Mouse (Mus musculus) embryonic facial prominence, embryonic 11.5 days (tissue): ENCODE results near the gene Cks2. TPM values are rescaled to one million over a fixed set of nuclear protein-coding genes. Genes with fewer than 3 reads are reported as not detected.
A peak's percentile ranks its signal among the peaks of the same experiment; 100 is the strongest.
"Not testable (repeated sequence)": the region's sequence is repeated elsewhere in the genome, so short reads cannot be mapped to it uniquely, and the experiment has no call there.

Experiments
- ATAC-seq: fragments of 200-750 bp; cut with Nextera tagmentation; replicated peaks from 2 replicates; pipeline ENCODE4 v1.8.0; 2017; ENCODE audit warnings: low read depth; ENCODE audit not compliant: insufficient number of reproducible peaks, low FRiP score, low TSS enrichment
- DNase-seq: peaks from one replicate; pipeline ENCODE4 v3.0.0-alpha.2; 2015; ENCODE audit warnings: low spot score
- H3K27ac ChIP-seq: fragments of 300-500 bp; sonication (generic); replicated peaks from 2 replicates; pipeline ENCODE4 v1.5.1; 2014; ENCODE audit warnings: mild to moderate bottlenecking, low read depth, low read length, control low read depth
- H3K27me3 ChIP-seq: fragments of 300-500 bp; sonication (generic); 2 replicates; pipeline ENCODE4 v1.6.1; 2014; ENCODE audit warnings: mild to moderate bottlenecking, low read length, moderate library complexity, mixed read lengths; ENCODE audit not compliant: control insufficient read depth, insufficient read depth
- H3K36me3 ChIP-seq: fragments of 300-500 bp; sonication (generic); replicated peaks from 2 replicates; pipeline ENCODE4 v1.6.1; 2014; ENCODE audit warnings: low read depth, mild to moderate bottlenecking, low read length, moderate library complexity, mixed read lengths; ENCODE audit not compliant: control insufficient read depth, insufficient read depth
- H3K4me1 ChIP-seq: fragments of 300-500 bp; sonication (generic); 2 replicates; pipeline ENCODE4 v1.6.1; 2014; ENCODE audit warnings: low read length, mixed read lengths; ENCODE audit not compliant: control insufficient read depth, insufficient read depth
- H3K4me2 ChIP-seq: fragments of 300-500 bp; sonication (generic); 2 replicates; pipeline ENCODE4 v1.6.1; 2014; ENCODE audit warnings: low read depth, mild to moderate bottlenecking, control low read depth, low read length, moderate library complexity
- H3K4me3 ChIP-seq: fragments of 300-500 bp; sonication (generic); 2 replicates; pipeline ENCODE4 v1.5.1; 2014; ENCODE audit warnings: low read depth, low read length, control low read depth
- H3K9ac ChIP-seq: fragments of 300-500 bp; sonication (generic); replicated peaks from 2 replicates; pipeline ENCODE4 v1.6.1; 2014; ENCODE audit warnings: mild to moderate bottlenecking, control low read depth, low read length
- H3K9me3 ChIP-seq: fragments of 300-500 bp; sonication (generic); replicated peaks from 2 replicates; pipeline ENCODE4 v1.6.1; 2016; ENCODE audit warnings: mild to moderate bottlenecking, low read length, inconsistent platforms, mixed read lengths; ENCODE audit not compliant: control insufficient read depth
- WGBS: fragments of 180-500 bp; shearing (Covaris S2); extraction: QIAGEN DNeasy Blood & Tissue Kit; methylation state at CpG from one replicate; pipeline ENCODE4 v1.1.7; 2014; 5-methylcytosine and 5-hydroxymethylcytosine counted together
- polyA plus RNA-seq: library from polyadenylated mRNA; unstranded; fragments of >200 nt; fragmentation: Nextera tagmentation; extraction: Ambion mirVana; gene quantifications from 2 replicates; pipeline ENCODE4 v1.2.1, GENCODE M21; 2014

Cks2 gene
- polyA plus RNA-seq, 1 experiment from 2014 or later: 422 TPM

DNA sequence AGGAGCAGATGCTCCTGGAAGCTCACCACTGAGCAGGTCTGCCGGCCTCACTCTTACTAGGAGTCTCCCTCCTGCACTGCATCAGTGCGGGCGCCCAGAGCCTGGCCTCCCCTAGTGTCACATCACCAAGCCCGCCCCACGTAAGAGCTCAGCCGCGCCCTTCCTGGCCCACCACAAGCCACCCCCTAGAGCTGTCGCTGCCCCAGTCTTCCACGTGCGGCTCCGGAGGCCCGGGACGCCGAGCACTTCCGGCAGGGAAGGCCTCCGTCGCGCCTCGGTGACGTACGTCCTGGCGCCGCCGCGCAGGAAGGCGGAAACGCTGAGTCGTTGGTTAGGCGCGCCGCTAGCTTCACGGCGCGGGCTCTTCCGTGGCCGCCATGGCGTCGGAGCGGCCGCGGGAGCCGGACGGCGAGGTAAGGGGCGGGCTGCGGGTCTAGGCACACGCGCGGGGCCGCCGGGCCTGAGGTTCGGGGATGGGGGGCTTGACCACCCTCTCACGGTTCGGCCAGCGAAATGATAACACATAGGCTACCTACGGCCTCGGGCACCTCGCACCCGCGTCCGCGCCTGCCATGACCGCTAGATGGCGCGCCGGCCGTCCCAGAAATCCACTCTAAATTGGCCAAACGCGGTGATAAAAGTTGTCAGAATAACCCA is 6.5 kb downstream of the Cks2 start, which contains the start of gene Secisbp2:
TSS of gene Secisbp2 (plus strand) at position 290 of the 657 bp plus-strand sequence.
- DNase-seq (peak; percentile 94), ATAC-seq (peak; percentile 88)
- no peaks in the 10 kb centered on the region for H3K27me3 ChIP-seq
- whole genome bisulfite sequencing: under 1% methylated on average over 69 of the region's 69 CpGs
- peak within 1 kb of the TSS; percentile 66 for H3K27ac ChIP-seq
- H3K36me3 ChIP-seq: no peaks in the 10 kb centered on the region; the same call in 1 of the 2 replicates
- H3K4me2 ChIP-seq: peak within 1 kb of the TSS; percentile 77
- H3K4me1 ChIP-seq: peaks cover 4% of the 10 kb centered on the region
- no peaks in the 10 kb centered on the region for H3K9me3 ChIP-seq
- peak within 1 kb of the TSS; percentile 67 for H3K4me3 ChIP-seq
- peak within 1 kb of the TSS; percentile 70 for H3K9ac ChIP-seq

DNA sequence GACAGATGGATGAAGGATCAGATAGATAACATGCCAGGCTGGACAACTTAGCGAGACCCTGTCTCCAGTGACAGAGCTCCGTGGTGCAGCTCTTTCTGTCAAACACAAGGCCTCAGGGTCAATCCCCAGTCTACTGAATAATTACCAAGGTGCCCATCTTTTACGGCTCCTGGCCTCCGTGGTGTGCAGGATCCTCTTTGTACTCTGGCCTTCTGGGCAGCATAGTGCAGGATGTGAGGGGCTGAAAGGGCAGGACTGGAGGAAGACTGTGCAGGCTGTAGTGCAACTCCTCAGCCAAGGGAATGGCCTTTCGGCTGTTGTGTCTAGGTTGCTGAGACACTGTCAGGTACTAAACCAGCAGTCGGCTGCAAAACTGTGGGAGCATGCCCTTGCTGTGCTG is 8.1 kb downstream of the Cks2 start:
- no peaks in the 10 kb centered on the region for H3K27me3 ChIP-seq
- ATAC-seq: no peak
- no peaks in the 10 kb centered on the region for H3K4me1 ChIP-seq
- no peak overlapping the region for H3K4me3 ChIP-seq
- 92% methylated on average over 6 of the region's 6 CpGs for WGBS
- no peaks in the 10 kb centered on the region for H3K9me3 ChIP-seq
- H3K36me3 ChIP-seq: no peaks in the 10 kb centered on the region; the same call in none of the 2 replicates
- DNase-seq: no peak
- no peak overlapping the region for H3K27ac ChIP-seq
- no peak overlapping the region for H3K9ac ChIP-seq
- no peak overlapping the region for H3K4me2 ChIP-seq

DNA sequence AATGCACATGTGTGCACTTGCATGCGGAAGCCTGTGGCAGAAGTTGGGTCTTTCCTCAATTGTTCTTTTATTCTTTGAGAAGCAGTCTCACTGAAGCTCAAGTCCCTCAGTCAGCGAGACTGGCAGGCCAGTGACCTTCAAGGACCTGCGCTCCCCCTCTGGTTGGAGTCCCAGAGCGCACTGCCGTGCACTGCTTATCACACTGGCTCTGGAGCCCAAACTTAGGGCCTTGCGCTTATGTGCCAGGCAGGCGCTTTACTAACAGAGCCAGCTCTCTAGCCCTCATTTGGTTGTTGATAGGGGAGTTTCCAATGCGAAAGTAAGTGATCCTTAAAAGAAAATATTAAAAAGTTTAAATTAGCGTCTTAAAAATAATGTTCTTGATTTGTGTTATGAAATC is 8.9 kb downstream of the Cks2 start:
- H3K9me3 ChIP-seq: no peaks in the 10 kb centered on the region
- H3K27me3 ChIP-seq: no peaks in the 10 kb centered on the region
- DNase-seq (no peak), ATAC-seq (no peak)
- no peak overlapping the region for H3K27ac ChIP-seq
- no peaks in the 10 kb centered on the region for H3K4me1 ChIP-seq
- peaks cover 2% of the 10 kb centered on the region for H3K36me3 ChIP-seq
- no peak overlapping the region for H3K9ac ChIP-seq
- H3K4me2 ChIP-seq: no peak overlapping the region
- WGBS: 93% methylated on average over 9 of the region's 9 CpGs
- no peak overlapping the region for H3K4me3 ChIP-seq

DNA sequence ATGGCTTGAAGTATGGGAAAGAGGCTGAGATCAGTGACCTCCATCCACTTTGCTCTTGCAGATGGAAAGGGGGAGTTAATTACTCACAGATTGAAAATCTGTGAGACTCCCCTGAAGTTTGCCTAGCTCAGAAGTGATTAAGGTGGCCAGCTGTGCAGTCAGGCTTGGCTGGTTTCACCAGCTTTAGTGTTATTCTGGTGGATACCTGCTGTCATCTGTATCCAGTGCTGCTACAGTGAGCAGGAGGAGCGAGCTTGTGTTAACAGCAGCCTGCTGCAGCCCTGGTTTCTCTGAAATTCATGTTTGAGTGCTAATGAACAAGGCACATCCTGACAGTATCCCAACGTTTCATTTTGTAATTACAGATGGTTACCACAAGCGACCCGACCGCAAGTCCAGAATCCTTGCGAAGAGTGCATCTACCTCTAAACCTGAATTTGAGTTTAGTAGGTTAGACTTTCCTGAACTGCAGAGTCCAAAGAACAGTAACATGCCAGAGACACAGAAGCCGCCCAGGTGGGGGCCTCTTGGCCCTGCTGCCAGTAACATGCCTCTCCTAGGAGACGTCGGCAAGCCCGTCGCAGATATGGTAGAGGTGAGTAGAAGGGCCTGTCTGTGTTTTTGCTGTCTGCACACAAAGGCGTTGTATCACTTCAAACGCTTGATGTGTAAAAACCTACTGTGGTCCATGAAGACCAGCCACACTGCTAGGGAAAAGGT is 11.6 kb downstream of the Cks2 start:
- peaks cover 4% of the 10 kb centered on the region for H3K36me3 ChIP-seq
- no peak overlapping the region for H3K9ac ChIP-seq
- 93% methylated on average over 13 of the region's 13 CpGs for WGBS
- H3K27me3 ChIP-seq: no peaks in the 10 kb centered on the region
- H3K9me3 ChIP-seq: no peaks in the 10 kb centered on the region
- H3K27ac ChIP-seq: no peak overlapping the region
- no peak overlapping the region for H3K4me3 ChIP-seq
- DNase-seq (no peak), ATAC-seq (no peak)
- H3K4me1 ChIP-seq: no peaks in the 10 kb centered on the region
- no peak overlapping the region for H3K4me2 ChIP-seq

DNA sequence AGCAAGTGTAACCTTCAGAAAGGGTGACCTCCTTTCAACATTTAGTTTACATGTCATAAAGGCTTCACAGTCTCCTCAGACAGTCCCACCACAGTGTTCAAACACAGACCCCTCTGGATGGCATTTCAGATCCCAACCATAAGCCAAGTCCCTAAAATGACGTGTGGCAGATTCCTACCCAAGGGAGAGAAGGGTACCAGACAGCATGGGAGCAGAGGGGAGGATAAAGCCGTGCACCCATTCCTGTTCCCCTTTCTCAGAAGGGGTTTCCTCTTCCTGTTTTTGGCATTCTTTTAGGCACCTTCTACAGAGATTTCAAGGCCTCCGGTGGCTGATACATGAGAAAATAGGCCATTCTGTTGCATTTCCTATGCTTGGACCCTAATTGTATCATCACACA is 13.1 kb downstream of the Cks2 start:
- H3K4me3 ChIP-seq: no peak overlapping the region
- ATAC-seq (no peak), DNase-seq (no peak)
- no peaks in the 10 kb centered on the region for H3K4me1 ChIP-seq
- H3K4me2 ChIP-seq: no peak overlapping the region
- no peak overlapping the region for H3K27ac ChIP-seq
- no peak overlapping the region for H3K9ac ChIP-seq
- 83% methylated on average over 3 of the region's 3 CpGs for WGBS
- no peaks in the 10 kb centered on the region for H3K27me3 ChIP-seq
- H3K36me3 ChIP-seq: peaks cover 4% of the 10 kb centered on the region
- no peaks in the 10 kb centered on the region for H3K9me3 ChIP-seq

DNA sequence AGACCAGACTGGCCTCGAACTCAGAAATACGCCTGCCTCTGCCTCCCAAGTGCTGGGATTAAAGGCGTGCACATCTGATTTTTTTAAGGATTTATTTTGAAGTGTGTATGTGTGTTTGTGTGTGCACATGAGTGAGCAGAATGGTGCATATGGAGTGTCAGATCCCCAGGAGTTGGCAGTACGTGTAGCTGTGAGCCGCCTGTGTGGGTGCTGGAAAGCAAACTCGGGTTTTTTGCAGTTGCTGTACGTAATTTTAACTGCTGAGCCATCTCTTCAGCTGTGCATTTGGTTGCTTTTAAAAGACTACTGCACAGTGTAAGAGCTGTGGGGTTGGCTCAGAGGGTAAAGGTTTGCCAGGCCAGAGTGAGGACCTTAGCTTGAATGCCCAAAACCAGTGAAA is 14.5 kb downstream of the Cks2 start:
- no peak overlapping the region for H3K9ac ChIP-seq
- H3K4me3 ChIP-seq: no peak overlapping the region
- H3K36me3 ChIP-seq: peaks cover 6% of the 10 kb centered on the region
- H3K27me3 ChIP-seq: no peaks in the 10 kb centered on the region
- no peak for ATAC-seq
- H3K4me2 ChIP-seq: no peak overlapping the region
- no peak for DNase-seq
- 97% methylated on average over 7 of the region's 7 CpGs for WGBS
- no peaks in the 10 kb centered on the region for H3K9me3 ChIP-seq
- no peaks in the 10 kb centered on the region for H3K4me1 ChIP-seq
- H3K27ac ChIP-seq: no peak overlapping the region

DNA sequence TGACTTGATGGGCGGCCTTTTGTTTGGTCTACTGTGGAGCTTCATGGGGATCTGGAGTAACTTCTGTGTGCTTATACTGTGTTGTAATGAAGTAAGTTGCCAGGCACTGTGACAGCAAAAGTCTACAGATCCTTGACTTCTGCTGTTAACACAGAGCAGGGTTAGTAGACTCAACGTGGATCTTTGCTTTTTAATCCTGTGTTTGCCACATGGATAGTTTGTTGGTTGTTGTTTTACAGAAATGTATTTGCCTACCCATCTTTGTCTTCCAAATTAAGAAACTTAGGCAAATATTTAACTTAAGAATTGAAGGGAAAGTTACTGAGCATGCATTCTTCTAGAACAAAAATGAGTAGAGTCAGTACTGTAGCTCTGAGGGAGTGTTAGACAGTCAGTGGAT is 18.5 kb downstream of the Cks2 start:
- peaks cover 6% of the 10 kb centered on the region for H3K36me3 ChIP-seq
- no peak overlapping the region for H3K4me2 ChIP-seq
- H3K4me1 ChIP-seq: no peaks in the 10 kb centered on the region
- H3K9ac ChIP-seq: no peak overlapping the region
- no peak for DNase-seq
- no peak overlapping the region for H3K27ac ChIP-seq
- no peak for ATAC-seq
- no peak overlapping the region for H3K4me3 ChIP-seq
- 86% methylated on average over 2 of the region's 2 CpGs for WGBS
- no peaks in the 10 kb centered on the region for H3K27me3 ChIP-seq
- H3K9me3 ChIP-seq: no peaks in the 10 kb centered on the region

DNA sequence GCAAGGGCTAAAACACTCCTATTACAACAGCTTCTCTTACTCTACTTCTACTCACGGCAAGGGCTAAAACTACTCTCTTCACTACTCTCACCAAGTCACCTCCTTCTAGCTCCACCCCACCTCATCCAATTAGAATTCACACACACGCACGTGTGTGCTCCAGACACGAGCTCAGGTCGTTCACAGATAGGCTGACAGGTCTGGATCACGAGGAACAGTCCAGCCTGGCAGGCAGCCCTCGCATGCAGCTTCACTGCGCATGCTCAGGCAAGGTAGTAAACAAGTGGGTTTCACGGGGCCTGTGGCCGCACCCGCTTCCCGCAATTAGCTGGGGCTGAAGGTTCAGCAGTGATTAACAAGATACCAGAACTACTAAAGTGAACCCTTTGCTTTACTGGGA is 23.2 kb downstream of the Cks2 start:
- not testable (repeated sequence) for H3K27ac ChIP-seq, H3K4me3 ChIP-seq, H3K36me3 ChIP-seq, H3K4me1 ChIP-seq, H3K9me3 ChIP-seq, H3K9ac ChIP-seq, ATAC-seq, H3K27me3 ChIP-seq, DNase-seq, H3K4me2 ChIP-seq
- WGBS: 87% methylated on average over 12 of the region's 12 CpGs
